Mouse (Mus musculus): ENCODE data around the gene Pfn2. TPM values are rescaled to one million over a fixed set of nuclear protein-coding genes. Genes with fewer than 3 reads are reported as not detected.
"Not testable (repeated sequence)": the region's sequence is repeated elsewhere in the genome, so short reads cannot be mapped to it uniquely, and the experiment has no call there.

Gene Pfn2
- polyA plus RNA-seq, 2 experiments, result 131 to 146 TPM

DNA sequence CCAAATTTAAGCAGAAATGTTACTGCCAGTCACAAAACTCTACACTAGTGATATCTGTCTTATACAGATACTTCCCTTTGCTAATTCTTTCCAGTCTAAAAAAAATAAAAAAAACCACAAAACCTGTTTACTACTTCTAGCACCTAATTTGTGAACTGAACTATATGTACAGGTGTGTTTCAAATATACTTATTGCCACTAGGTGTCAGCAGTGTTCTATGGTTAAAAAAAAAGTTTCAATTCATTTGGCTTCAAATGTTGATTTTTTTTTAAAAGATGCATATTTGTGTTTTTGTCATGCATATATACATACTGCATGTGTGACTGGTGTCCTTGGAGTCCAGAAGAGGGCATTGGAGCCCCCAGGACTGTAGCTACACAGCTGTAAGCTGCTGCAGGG lies 4.1 kb downstream of the Pfn2 start:
- Histone ChIP-seq H3K27me3 (ENCODE audit: control insufficient read depth, insufficient read depth, low read length) (no peaks in the 10 kb centered on the region), H3K4me2 (replicated peaks; ENCODE audit: low read depth, low read length, severe bottlenecking) (no peak overlapping the region), H3K9me3 (ENCODE audit: control insufficient read depth, low read length) (no peaks in the 10 kb centered on the region), H3K36me3 (ENCODE audit: control insufficient read depth, insufficient read depth, low read length) (peaks cover 31% of the 10 kb centered on the region), H3K27ac (replicated peaks; ENCODE audit: low read depth, low read length) (no peak overlapping the region), H3K4me1 (ENCODE audit: control insufficient read depth, insufficient read depth, low read length) (peaks cover 8% of the 10 kb centered on the region), H3K9ac (ENCODE audit: low read depth, low read length, severe bottlenecking) (no peak overlapping the region), H3K4me3 (replicated peaks; ENCODE audit: low read length) (no peak overlapping the region)
- no peak for TF ChIP-seq POLR2A (IDR thresholded peaks at IDR 0.05; ENCODE audit: borderline replicate concordance, extremely low read depth, insufficient read depth, insufficient read length)
- ATAC-seq (ENCODE audit: low FRiP score, low read depth) (no peak), DNase-seq (ENCODE audit: low spot score) (peak; percentile 65)

DNA sequence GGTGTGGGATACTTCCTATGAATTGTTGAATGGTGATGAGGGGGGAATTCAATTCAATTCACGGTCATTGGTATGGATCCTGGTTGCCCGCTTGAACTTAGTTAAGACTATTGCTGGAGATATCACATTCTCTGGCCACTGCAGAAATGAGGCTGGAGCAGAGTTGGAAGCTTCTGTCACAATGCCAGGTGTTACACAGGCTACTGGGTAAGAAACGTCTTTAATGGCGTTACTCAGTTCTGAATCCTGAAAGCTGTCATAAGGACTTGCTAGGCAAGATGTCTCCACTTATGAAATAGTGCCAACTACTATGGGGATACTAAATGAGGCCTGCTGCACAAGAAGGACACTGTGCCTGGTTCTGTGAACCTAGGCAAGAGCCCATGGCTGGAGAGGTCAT lies 11.0 kb downstream of the Pfn2 start:
- no peaks in the 10 kb centered on the region for H3K9me3 ChIP-seq (ENCODE audit: control insufficient read depth, low read length)
- 90% methylated on average over 4 of the region's 4 CpGs for WGBS
- DNase-seq (ENCODE audit: low spot score) (no peak), ATAC-seq (ENCODE audit: low FRiP score, low read depth) (no peak)
- TF ChIP-seq POLR2A (IDR thresholded peaks at IDR 0.05; ENCODE audit: borderline replicate concordance, extremely low read depth, insufficient read depth, insufficient read length), result no peak
- H3K9ac ChIP-seq (ENCODE audit: low read depth, low read length, severe bottlenecking), result no peak overlapping the region
- no peak overlapping the region for H3K27ac ChIP-seq (replicated peaks; ENCODE audit: low read depth, low read length)
- no peak overlapping the region for H3K4me2 ChIP-seq (replicated peaks; ENCODE audit: low read depth, low read length, severe bottlenecking)
- H3K36me3 ChIP-seq (ENCODE audit: control insufficient read depth, insufficient read depth, low read length), result peaks cover 28% of the 10 kb centered on the region; the same call in 1 of the 2 replicates
- no peak overlapping the region for H3K4me3 ChIP-seq (replicated peaks; ENCODE audit: low read length)
- no peaks in the 10 kb centered on the region for H3K27me3 ChIP-seq (ENCODE audit: control insufficient read depth, insufficient read depth, low read length)
- no peaks in the 10 kb centered on the region for H3K4me1 ChIP-seq (ENCODE audit: control insufficient read depth, insufficient read depth, low read length)

DNA sequence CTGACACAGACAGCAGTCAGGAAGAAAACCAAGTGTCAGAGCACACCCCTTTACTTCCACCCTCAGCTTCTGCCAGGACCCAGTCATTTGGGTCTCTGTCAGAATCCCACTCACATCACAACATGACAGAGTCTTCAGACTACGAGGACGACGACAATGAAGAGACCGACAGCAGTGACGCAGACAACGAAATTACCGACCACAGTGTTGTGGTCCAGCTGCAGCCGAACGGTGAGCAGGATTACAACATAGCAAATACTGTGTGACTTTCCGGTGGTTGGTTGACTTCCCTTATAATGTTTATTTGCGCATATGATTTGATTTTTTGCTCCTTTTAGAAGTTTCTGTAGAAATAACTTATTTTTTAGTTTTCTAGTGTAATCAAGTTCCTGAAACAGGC lies 14.3 kb downstream of the Pfn2 start:
- H3K9ac ChIP-seq (ENCODE audit: low read depth, low read length, severe bottlenecking), result no peak overlapping the region
- WGBS, result 95% methylated on average over 11 of the region's 11 CpGs
- no peak overlapping the region for H3K4me2 ChIP-seq (replicated peaks; ENCODE audit: low read depth, low read length, severe bottlenecking)
- DNase-seq (ENCODE audit: low spot score) (no peak), ATAC-seq (ENCODE audit: low FRiP score, low read depth) (no peak)
- no peak overlapping the region for H3K4me3 ChIP-seq (replicated peaks; ENCODE audit: low read length)
- H3K9me3 ChIP-seq (ENCODE audit: control insufficient read depth, low read length), result no peaks in the 10 kb centered on the region
- no peaks in the 10 kb centered on the region for H3K4me1 ChIP-seq (ENCODE audit: control insufficient read depth, insufficient read depth, low read length)
- no peak overlapping the region for H3K27ac ChIP-seq (replicated peaks; ENCODE audit: low read depth, low read length)
- H3K27me3 ChIP-seq (ENCODE audit: control insufficient read depth, insufficient read depth, low read length), result no peaks in the 10 kb centered on the region
- peaks cover 18% of the 10 kb centered on the region; the same call in 1 of the 2 replicates for H3K36me3 ChIP-seq (ENCODE audit: control insufficient read depth, insufficient read depth, low read length)
- TF ChIP-seq POLR2A (IDR thresholded peaks at IDR 0.05; ENCODE audit: borderline replicate concordance, extremely low read depth, insufficient read depth, insufficient read length), result no peak

DNA sequence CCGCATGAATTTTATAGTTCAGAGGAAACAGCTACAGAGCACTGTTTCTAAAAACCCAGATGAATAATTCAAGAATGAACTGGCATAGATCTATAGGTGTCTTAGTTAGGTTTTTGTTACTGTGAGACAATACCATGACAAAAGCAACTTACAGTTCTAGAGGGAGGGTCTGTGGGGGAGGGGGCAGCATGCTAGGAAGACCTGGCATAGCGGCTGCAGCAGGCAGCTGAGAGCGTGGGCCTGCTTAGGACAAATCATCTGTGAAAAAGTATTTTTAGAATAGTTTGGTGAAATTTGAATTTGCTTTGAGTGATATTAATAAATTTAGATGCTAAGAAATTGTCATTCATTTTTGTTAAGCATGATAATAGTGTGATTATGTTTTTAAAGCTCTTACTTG lies 22.0 kb downstream of the Pfn2 start:
- no peak for ATAC-seq (ENCODE audit: low FRiP score, low read depth)

GRCm38 (mm10) chr3:57815447-57815846 lies 32.4 kb downstream of the Pfn2 start:
- no peak for TF ChIP-seq POLR2A (IDR thresholded peaks at IDR 0.05; ENCODE audit: borderline replicate concordance, extremely low read depth, insufficient read depth, insufficient read length)
- no peaks in the 10 kb centered on the region for H3K36me3 ChIP-seq (ENCODE audit: control insufficient read depth, insufficient read depth, low read length)
- H3K27me3 ChIP-seq (ENCODE audit: control insufficient read depth, insufficient read depth, low read length), result no peaks in the 10 kb centered on the region
- H3K4me2 ChIP-seq (replicated peaks; ENCODE audit: low read depth, low read length, severe bottlenecking), result no peak overlapping the region
- no peaks in the 10 kb centered on the region for H3K4me1 ChIP-seq (ENCODE audit: control insufficient read depth, insufficient read depth, low read length)
- H3K9me3 ChIP-seq (ENCODE audit: control insufficient read depth, low read length), result no peaks in the 10 kb centered on the region
- no peak overlapping the region for H3K4me3 ChIP-seq (replicated peaks; ENCODE audit: low read length)
- no peak overlapping the region for H3K27ac ChIP-seq (replicated peaks; ENCODE audit: low read depth, low read length)
- no peak overlapping the region for H3K9ac ChIP-seq (ENCODE audit: low read depth, low read length, severe bottlenecking)
- WGBS, result 86% methylated on average over 6 of the region's 6 CpGs
- ATAC-seq (ENCODE audit: low FRiP score, low read depth) (no peak), DNase-seq (ENCODE audit: low spot score) (peak; percentile 38)

More for the DNA sequence above, 22.0 kb downstream of the Pfn2 start:
- H3K4me3 ChIP-seq (replicated peaks; ENCODE audit: low read length), result no peak overlapping the region
- TF ChIP-seq POLR2A (IDR thresholded peaks at IDR 0.05; ENCODE audit: borderline replicate concordance, extremely low read depth, insufficient read depth, insufficient read length), result no peak
- no peak overlapping the region for H3K4me2 ChIP-seq (replicated peaks; ENCODE audit: low read depth, low read length, severe bottlenecking)
- no peak overlapping the region for H3K9ac ChIP-seq (ENCODE audit: low read depth, low read length, severe bottlenecking)
- H3K36me3 ChIP-seq (ENCODE audit: control insufficient read depth, insufficient read depth, low read length), result peaks cover 10% of the 10 kb centered on the region
- no peaks in the 10 kb centered on the region for H3K27me3 ChIP-seq (ENCODE audit: control insufficient read depth, insufficient read depth, low read length)
- H3K4me1 ChIP-seq (ENCODE audit: control insufficient read depth, insufficient read depth, low read length), result no peaks in the 10 kb centered on the region
- WGBS, result 96% methylated on average over 3 of the region's 3 CpGs
- no peak for DNase-seq (ENCODE audit: low spot score)
- H3K27ac ChIP-seq (replicated peaks; ENCODE audit: low read depth, low read length), result no peak overlapping the region
- H3K9me3 ChIP-seq (ENCODE audit: control insufficient read depth, low read length), result no peaks in the 10 kb centered on the region

DNA sequence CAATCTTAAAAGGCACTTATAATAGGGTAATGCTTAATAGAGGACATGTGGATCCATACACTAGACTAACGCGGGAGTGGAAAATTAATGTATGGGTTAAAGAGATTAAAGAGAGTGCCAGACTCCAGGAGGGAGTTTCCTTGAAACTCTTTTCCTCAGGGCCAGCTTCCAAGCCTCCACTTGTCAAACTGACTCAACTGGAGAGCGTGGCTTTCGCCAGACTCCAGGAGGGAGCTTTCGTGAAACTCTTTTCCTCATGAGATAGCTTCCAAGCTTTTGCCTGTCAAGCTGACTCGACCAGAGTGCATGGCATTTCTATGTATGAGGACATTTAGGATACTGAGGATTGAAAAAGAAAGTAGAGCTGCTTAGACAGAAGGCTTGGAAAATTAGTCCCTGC lies 52.8 kb downstream of the Pfn2 start:
- not testable (repeated sequence) for H3K27ac ChIP-seq (replicated peaks; ENCODE audit: low read depth, low read length)

More for the DNA sequence above, 52.8 kb downstream of the Pfn2 start:
- not testable (repeated sequence) for ATAC-seq (ENCODE audit: low FRiP score, low read depth); H3K4me2 ChIP-seq (replicated peaks; ENCODE audit: low read depth, low read length, severe bottlenecking); H3K36me3 ChIP-seq (ENCODE audit: control insufficient read depth, insufficient read depth, low read length); H3K9me3 ChIP-seq (ENCODE audit: control insufficient read depth, low read length); H3K9ac ChIP-seq (ENCODE audit: low read depth, low read length, severe bottlenecking); H3K27me3 ChIP-seq (ENCODE audit: control insufficient read depth, insufficient read depth, low read length); H3K4me1 ChIP-seq (ENCODE audit: control insufficient read depth, insufficient read depth, low read length); H3K4me3 ChIP-seq (replicated peaks; ENCODE audit: low read length); DNase-seq (ENCODE audit: low spot score)
- 50% methylated on average over 6 of the region's 6 CpGs for WGBS

Other genes with a start within 250 kb of the Pfn2 start
- gene Commd2, start 196.4 kb downstream of the Pfn2 start, polyA plus RNA-seq (2012; rRNA removed), result 53.9 and 57.1 TPM in 2 replicates
- gene Commd2, start 196.4 kb downstream of the Pfn2 start, polyA plus RNA-seq (2014; fragmentation: Nextera tagmentation; extraction: Ambion mirVana), result 81.0 and 90.4 TPM in 2 replicates
- gene Ankub1, start 155.3 kb downstream of the Pfn2 start, polyA plus RNA-seq (2012; rRNA removed), result not detected in 2 replicates
- gene Ankub1, start 155.3 kb downstream of the Pfn2 start, polyA plus RNA-seq (2014; fragmentation: Nextera tagmentation; extraction: Ambion mirVana), result 0.07 TPM in 1 of 2 replicates, not detected in the other
- gene Rnf13, start 112.0 kb downstream of the Pfn2 start, polyA plus RNA-seq (2012; rRNA removed), result 34.9 and 43.0 TPM in 2 replicates
- gene Rnf13, start 112.0 kb downstream of the Pfn2 start, polyA plus RNA-seq (2014; fragmentation: Nextera tagmentation; extraction: Ambion mirVana), result 76.5 and 87.9 TPM in 2 replicates